ENCODE assay signal across 28 mouse cellular contexts in the genomic region with DNA sequence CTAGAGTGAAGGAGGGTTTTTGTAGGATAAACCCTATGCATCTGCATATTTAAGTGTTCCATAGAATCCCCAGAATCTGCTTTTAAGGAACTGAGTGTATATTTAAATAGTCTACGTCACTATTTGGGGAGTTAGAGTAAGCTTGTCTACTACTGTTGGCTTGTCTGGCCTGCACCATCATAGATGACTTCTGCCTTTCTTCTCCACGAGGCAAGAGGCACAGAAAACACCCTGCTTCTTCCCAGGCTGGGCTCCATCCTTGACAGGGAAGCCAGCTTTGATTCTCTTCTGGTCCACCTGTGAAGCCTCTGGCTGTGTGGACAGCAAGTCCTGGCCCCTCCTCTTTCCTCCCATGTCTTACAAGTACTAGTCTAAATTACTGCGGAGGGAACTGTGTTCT.
"Had no signal": no experiment of that assay in that cellular context is flagged by ENCODE, and none has a peak within 500 bp of the region (broad histone marks: within the 10 kb centered on the region; RNA-seq: fewer than 3 reads in every experiment).

No protein-coding gene starts in this region.

- H3K4me1 ChIP-seq: embryonic facial prominence, embryonic 12.5 days; embryonic facial prominence, embryonic 15.5 days; forebrain, embryonic 13.5 days; forebrain, embryonic 15.5 days had no signal

- H3K4me3 ChIP-seq: embryonic facial prominence, embryonic 10.5 days; embryonic facial prominence, embryonic 12.5 days; embryonic facial prominence, embryonic 13.5 days; embryonic facial prominence, embryonic 15.5 days; erythroblast, embryonic 14.5 days; forebrain, embryonic 10.5 days; forebrain, embryonic 12.5 days; forebrain, embryonic 13.5 days; forebrain, embryonic 15.5 days; gastrocnemius, adult 2 months had no signal

- H3K9ac ChIP-seq: embryonic facial prominence, embryonic 12.5 days; embryonic facial prominence, embryonic 13.5 days; embryonic facial prominence, embryonic 15.5 days; forebrain, embryonic 12.5 days; forebrain, embryonic 13.5 days; forebrain, embryonic 15.5 days; forebrain, postnatal 0 days had no signal

- H3K9me3 ChIP-seq: embryonic facial prominence, embryonic 10.5 days; embryonic facial prominence, embryonic 12.5 days; embryonic facial prominence, embryonic 13.5 days; embryonic facial prominence, embryonic 15.5 days; forebrain, embryonic 10.5 days; forebrain, embryonic 12.5 days; forebrain, embryonic 13.5 days; forebrain, embryonic 15.5 days had no signal

- H3K27me3 ChIP-seq: embryonic facial prominence, embryonic 12.5 days; embryonic facial prominence, embryonic 13.5 days; embryonic facial prominence, embryonic 15.5 days; forebrain, embryonic 12.5 days; forebrain, embryonic 13.5 days; forebrain, embryonic 15.5 days had no signal

- H3K4me2 ChIP-seq: embryonic facial prominence, embryonic 12.5 days; embryonic facial prominence, embryonic 13.5 days; embryonic facial prominence, embryonic 15.5 days; forebrain, embryonic 12.5 days; forebrain, embryonic 13.5 days; forebrain, embryonic 15.5 days had no signal

- H3K36me3 ChIP-seq: embryonic facial prominence, embryonic 10.5 days; embryonic facial prominence, embryonic 12.5 days; embryonic facial prominence, embryonic 13.5 days; embryonic facial prominence, embryonic 15.5 days; forebrain, embryonic 10.5 days; forebrain, embryonic 12.5 days; forebrain, embryonic 15.5 days had no signal

- DNase-seq: cerebellum, adult 2 months; cerebellum, adult 8-10 months; cerebellum, adult 9-10 months; cerebellum, adult 9-11 months; cerebellum, postnatal 10 days; cerebellum, postnatal 14 days; cerebellum, postnatal 25 days; cerebellum, postnatal 36 days; embryo, embryonic 11 days; forebrain, postnatal 0 days; gastrocnemius, adult 2 months; gastrocnemius, postnatal 10 days; gastrocnemius, postnatal 14 days; gastrocnemius, postnatal 25 days; gastrocnemius, postnatal 36 days; heart, adult 11 months; heart, adult 18-20 months had no signal

- ATAC-seq: forebrain, embryonic 13.5 days; forebrain, embryonic 14.5 days; forebrain, embryonic 15.5 days; forebrain, embryonic 16.5 days; forebrain, postnatal 0 days had no signal

- H3K27ac ChIP-seq: embryonic facial prominence, embryonic 10.5 days; embryonic facial prominence, embryonic 12.5 days; embryonic facial prominence, embryonic 13.5 days; embryonic facial prominence, embryonic 15.5 days; forebrain, embryonic 10.5 days; forebrain, embryonic 12.5 days; forebrain, embryonic 13.5 days; forebrain, embryonic 15.5 days; gastrocnemius, adult 2 months had no signal
